Mouse (Mus musculus) NIH3T3 (cell line): ENCODE measurements around the gene Gnaz.

ENCODE experiments used
- DNase-seq: peaks from one replicate; pipeline ENCODE4 v3.0.0-alpha.2; 2012; ENCODE audit warnings: low read depth

Gene Gnaz

GRCm38 (mm10) chr10:75062621-75063020, 95.6 kb downstream of the Gnaz start:
- DNase-seq, result no peak

DNA sequence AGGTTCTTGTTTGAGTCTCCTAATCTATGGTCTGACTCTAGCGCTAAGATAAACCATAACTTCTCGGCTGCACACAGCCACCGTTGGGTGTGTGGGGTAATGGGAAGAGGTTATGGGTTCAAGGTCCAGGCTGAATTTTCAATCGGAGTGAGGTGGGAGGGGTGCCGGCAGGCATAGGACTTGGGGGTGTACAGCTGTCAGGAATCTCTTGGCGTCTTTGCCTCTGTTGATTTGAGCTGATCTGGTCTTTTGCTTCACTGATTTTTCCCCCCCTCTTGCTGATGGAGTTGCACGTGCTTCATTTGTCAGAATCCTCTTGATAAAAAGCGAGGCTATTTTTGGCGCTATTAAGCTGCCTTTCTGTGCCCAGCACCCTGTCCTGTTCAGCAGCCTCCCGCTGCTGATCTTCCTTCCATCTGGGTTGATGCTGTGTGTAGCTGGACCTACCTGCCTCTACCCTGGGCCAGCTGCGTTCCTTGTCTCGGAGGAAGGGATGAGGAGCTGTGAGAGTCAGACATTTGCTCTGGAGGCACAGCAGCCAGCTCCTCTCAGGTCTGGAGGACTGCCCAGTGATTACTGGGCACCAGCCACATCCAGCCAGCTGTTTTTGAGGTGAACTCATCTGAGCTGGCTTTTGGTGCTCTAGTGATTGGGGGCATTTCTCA, 96.5 kb downstream of the Gnaz start:
- peak; percentile 83 for DNase-seq

GRCm38 (mm10) chr10:75065691-75066090, 98.7 kb downstream of the Gnaz start:
- DNase-seq, result no peak
